Mouse (Mus musculus) retina, postnatal 7 days (tissue): ENCODE measurements around the gene Nln.

ENCODE experiments used
- DNase-seq: peaks from one replicate; pipeline ENCODE4 v3.0.0-alpha.2; 2012; ENCODE audit warnings: low read depth, low spot score

Nln gene

DNA sequence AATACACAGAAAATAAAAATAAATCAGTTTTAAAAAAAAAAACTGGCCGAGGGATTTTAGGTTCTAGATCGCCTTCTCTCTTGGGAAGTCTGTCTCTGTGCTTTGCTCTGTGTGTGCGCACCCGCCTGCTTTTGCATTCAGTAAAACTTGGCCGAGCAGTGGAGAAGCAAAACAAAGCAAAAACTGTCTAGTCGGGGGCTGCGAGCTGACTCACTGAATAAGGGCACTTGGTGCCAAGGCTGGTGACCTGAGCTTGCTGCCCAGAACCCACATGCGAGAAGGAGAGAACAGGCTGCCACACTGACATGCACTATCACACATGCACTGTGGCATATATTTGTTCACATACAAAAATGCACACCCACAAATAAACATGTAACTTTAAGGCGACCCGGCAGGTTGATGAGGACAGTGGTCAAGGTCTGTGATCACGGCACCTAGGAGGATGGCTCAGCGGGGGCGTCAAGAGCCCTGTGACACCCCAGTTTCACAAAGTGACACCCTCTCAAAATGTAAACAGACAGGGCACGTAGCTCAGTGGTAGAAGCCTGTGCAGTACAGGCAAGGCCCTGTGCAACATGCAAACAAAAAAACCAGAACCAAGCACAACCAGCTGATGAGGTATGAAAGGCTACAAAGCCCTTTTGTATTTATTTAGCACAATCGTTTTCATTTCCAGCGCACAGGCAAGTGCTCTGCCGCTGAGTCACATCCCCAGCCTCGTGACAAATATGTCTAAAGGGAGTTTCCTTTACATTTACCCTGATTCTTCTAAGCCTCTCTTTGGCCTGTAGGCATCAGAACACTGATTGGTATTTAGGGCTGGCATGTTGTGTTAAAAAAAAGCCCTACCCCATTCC lies 93.9 kb downstream of the Nln start:
- DNase-seq = no peak

DNA sequence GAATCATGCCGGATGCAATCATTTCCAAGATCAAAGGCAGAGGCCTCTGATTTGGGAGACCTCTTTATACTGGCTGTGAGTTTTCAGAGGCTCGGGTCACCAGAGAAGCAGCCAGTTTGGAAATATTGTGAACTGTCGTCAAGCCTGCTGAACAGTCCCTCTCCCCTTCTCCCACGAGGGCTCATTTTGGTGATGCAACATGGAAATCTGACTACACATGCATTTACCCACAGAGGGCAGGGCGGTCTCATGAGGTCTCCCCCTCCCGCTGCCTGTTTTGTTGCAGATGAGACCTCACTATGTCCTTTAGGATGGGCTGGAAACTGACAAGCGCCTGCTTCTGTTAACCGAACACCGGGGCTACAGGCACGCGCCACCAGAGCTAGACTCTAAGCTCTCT lies 95.4 kb downstream of the Nln start:
- no peak for DNase-seq

DNA sequence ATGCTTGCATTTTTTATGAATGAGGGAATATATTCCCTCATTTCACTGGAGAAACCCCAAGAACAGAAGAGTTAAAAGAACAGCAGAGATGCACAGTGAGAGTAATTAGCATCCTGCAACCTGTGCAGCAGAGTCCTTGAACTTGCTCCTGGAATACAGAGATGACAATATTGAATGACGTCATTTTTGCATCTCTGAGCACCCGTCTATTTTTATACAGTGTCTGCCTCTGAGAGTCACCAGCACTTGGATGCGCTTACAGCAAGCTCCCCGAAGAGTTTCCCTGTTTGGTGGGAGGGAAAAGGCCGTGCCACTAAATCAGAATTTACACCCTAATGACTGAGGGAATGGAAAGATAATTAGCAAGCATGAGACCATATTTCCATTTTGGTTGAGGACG lies 96.0 kb downstream of the Nln start:
- no peak for DNase-seq

DNA sequence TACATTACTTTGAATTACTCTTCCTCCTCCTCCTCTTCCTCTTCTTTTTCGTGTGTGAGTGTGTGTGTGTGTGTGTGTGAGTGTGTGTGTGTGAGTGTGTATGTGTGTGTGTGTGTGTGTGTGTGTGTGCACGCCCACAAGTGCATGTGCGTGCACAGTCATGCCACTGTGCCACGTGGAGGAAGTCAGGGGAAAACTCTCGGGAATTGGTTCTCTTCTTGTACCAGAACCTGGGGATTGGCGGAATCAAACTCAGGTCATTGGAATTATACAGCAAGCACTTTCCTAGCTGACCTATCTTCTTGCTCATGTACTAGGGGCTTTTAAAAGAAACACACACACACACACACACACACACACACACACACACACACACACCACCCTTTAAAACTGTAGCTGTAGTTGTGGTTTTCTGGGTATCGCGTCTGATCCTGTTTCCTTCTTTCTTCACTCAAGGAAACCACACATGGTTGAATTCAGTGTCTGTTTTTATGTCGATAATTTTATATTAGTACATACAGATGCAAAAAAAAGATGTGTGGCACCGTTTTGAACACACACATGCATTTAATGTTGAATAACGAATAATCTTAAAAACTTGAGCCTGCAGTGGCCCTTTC lies 97.1 kb downstream of the Nln start:
- DNase-seq = no peak

DNA sequence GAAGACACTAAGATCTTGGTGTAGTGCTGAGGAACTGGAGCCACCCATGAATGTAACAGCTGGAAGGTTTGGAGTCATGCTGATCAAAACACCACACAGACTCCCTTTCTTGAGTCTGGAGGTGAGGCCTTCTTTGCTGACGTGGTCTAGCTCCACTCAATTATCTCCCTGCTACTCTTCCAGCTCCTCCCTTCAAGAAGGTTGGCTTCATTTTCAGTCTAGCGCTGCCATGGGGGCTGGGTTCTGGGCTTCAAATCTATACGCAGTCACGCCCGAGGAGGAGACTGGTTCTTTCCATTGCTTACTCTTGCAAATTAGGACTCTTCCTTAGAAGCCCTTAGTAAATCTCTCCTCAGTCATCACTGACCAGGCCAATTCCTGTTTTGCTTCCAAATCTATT lies 98.1 kb downstream of the Nln start:
- no peak for DNase-seq

DNA sequence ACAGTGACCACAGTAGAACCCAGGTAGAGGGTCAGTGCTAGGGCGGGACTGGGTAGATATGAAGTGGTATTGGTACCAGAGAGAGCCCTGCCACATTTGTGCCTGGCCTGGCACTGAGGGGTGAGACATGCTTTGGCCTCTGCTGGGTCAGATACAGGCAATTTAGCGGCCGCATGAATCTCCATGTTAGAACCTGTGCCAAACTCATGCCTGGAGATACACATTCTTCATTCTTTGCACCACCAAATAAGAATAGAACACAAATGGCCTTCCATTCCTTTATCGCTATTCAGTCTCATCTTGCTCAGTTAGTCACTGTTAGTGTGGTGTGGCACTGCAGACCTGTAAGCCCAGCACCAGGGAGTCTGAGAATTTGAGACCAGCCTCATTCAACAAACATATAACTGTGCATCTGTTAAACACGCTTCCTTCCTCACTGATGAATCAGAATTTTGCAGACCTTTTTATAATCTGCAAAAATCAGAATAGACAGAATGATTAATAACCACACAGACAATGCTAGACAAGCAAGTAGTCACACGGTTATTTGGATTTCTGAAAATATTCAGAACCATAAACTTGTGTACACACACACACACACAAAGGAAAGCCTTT lies 104.1 kb downstream of the Nln start:
- no peak for DNase-seq

DNA sequence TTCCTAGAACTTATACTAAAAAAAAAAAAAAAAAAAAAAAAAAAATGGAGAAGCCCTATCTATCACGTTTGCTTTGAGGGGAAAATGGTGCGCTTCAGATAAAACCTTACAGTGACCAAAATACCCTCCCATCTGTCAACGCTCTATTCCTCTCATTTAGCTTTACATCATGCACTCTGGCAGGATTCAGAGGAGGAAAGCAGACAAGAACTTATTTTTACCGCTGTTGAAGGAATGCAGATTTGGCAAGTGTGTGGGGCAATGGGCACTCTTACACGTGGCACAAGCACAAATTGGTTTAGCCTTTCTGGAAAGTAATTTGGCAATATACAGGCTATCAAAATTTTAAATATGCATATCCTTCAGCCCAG lies 115.3 kb downstream of the Nln start:
- no peak for DNase-seq

DNA sequence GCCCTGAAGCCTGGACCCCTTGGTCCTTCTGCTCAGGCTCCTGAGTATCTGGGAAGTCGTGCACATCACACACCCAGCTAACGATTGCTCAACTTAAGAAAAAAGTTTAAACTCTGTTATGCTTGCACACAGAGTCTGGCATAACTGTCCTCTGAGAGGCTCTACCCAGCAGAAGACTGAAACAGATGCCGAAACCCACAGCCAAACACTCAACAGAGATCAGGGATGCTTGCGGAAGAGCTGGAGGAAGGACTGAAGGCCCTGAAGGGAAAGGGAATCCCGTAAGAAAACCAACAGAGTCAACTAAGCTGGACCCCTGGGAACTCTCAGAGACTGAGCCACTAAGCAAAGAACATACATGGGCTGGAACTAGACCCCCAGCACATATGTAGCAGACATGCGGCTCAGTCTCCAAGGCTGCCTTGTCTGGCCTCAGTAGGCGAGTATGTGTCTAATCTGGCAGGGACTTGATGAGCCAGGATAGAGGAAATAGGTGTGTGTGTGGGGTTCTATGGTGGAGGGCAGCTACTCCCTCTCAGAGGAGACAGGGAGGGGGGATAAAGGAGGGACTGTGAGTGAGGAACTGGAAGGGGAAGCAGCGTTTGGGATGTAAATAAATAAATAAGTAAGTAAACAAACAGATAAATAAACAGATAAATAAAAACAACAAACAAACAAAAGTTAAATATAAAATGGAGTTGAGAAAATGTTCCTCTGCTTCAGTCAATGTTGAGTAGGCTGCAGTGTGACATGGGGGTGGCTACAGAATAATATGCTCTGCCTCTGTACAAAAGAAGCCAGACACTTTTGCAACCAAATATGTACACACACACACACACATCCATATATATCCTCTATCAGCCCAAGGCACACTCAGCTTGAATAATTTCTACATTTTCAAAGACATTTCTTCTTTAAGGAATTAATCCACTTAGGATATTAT lies 116.0 kb downstream of the Nln start:
- DNase-seq = no peak

DNA sequence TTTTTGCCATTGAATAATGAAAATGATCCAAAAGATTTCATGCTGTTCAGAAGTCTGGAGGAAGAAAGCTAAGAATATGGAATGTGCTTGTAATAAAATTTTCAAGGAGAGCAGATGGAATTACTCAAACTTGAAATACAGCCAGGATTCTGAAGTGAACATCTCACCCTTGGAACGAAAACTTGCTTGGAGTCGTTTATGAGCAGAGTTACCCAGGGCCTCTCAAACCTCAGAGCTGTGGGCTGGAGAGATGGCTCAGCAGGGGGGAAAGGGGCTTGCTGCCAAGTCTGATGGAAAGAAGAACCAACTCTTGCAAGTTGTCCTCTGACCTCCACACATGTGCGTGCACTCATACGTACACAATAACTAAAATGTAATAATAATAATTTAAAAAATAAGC lies 122.8 kb downstream of the Nln start:
- DNase-seq = no peak

DNA sequence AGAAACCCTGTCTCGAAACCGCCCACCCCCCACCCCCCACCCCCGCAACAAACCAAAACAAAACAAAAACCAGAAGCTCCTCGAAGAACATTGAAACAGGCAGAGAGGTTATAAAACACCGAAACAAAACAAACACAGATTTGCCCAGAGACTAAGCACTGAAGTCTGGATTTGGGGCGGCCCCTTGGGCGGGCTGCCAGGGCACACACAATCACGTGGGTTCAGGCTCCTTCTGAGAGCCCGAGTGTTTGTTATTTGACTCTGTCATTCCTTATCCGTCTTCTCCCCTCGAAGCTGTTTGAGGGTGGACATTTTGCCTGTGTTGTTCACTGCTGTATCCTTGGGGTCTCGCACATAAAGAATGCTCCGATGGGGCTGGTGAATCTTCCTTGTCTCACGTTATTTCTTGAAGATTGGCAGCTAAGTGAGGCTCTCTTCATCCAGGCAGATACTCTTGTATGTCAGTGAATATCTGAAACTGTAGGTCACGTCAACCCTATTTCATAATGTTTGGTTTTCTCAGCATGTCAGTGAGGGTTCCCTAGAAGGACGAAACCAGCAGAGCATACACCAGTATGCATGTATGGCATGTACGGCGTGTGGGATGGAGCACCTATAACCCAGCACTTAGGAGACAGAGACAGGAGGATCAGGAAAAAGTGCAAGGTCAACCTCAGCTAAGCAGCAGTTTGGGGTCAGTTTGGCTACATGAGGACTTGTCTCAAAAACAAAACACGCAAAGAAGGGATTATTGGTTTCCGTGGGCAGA lies 123.7 kb downstream of the Nln start:
- DNase-seq = no peak

DNA sequence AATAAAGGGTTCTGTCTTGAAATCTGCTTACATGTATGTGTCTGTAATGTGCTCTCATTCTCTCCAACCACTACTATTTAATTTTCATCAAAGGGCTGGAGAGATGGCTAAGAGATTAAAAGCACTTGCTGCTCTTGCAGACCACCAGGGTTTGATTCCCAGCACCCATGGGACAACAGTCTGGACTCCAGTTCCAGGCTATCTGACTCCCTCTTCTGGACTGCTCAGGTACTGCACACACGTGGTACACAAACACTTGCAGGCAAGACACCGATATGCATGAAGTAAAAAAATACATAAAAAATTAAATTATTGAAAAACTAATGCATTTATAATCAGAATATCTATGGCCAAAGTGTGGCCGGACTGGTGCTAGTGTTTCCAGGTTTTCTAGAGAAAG lies 127.0 kb downstream of the Nln start:
- DNase-seq = no peak

DNA sequence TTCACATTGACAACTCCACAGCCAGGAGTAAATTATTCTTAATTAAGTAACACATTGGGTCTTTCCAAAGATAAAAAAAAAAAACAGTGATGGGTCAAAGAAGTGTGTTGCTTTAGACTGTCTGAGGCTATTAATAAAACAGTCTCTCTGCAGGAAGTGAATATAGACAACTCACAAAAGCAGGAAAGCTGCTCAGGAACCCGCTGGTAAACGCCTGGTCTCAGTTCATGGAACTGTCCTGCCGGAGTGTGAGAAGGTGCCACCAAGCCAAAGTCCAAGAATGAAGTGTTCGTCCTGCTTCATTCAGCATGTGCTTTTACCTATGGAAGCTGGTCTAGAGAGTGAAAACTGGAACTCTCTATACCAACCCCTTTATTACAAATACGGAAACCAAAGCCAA lies 129.0 kb downstream of the Nln start:
- DNase-seq = no peak

DNA sequence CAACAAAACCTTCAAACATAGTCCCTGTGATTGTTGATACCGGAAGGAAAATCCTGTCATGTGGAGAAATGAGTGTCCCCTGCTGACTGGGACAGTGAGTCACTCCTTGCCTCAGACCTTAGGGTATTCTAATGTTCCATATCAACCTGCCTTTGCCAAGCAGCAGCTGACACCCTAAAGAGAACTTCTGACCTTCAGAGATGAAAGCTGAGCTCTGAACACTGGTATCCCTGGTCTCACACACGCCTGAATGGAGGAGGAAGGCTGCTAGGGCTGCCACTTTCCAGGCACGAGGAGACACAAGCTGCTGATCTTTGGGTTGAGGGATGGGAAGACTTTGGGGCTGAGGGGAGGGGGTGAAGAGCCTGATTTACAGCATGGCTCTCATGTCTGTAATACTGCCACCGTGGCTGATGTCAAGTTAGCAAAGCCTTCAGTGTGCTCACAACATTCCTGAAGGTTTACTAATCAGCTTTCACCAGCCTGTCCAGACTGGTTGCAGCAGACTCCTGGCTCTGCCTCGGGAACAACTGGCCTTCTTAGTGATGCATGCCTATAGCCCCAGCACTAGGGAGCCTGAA lies 131.0 kb downstream of the Nln start:
- DNase-seq = no peak

DNA sequence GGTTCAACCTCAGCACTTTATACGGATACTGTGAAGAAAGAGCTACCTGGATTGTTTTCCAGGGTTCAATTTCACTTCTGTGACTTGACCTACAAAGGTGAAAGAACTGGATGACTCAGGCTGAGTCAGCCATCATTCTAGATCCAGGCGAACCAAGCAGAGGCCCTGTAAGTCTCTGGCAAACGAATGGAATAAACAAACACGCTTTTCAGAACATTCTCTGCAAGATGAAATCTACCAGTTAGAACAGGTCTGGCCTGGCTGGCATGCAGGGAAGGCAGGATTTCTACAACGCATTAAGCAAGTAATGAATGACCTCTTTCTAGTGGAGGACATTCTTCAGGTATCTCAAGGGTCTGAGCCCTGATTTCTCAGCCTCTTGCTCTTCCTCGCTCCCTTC lies 131.6 kb downstream of the Nln start:
- DNase-seq = no peak

DNA sequence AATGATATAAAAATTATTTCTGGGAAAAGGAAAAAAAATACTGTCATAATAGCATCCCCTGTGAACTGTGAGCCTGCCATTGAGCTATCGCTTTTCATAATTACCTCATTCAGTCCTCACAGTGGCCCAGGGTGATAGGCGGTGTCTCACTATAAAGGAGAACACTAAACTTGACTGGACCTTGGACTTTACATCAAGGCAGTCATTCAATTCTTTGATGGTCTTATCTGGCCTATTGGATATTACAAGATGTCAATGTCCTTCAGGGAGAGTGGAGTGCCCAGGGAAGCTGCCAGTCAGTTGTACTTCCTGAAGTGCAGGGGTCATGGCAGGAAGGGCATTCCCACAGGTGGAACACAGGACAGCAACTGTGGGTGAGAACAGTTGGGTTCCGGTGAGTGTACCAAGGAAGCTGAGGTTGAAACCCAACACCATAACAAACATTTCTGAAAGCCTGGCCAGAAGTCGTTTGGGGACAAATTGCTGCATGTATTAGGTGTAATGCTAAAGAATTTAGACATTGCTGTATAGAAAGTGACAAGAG lies 133.2 kb downstream of the Nln start:
- no peak for DNase-seq

DNA sequence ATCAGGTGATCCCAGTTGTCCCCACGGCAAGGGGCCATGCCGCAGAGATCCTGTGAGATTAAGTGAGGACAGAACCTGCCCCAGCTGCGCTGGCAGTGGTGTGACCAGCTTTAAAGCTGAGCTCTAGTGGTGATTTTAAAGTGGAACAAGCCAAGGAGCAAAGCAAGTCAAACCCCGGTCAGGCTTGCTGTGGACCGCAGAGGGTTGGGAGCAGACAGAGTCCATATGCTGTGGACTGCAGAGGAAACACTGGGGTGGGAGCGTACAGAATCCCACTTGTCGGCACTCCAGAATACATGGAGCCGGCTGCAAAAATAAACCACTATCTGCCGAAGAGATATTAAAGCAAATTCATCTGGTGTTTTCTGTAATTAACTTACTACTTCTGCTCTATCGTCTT lies 134.3 kb downstream of the Nln start:
- DNase-seq = no peak

DNA sequence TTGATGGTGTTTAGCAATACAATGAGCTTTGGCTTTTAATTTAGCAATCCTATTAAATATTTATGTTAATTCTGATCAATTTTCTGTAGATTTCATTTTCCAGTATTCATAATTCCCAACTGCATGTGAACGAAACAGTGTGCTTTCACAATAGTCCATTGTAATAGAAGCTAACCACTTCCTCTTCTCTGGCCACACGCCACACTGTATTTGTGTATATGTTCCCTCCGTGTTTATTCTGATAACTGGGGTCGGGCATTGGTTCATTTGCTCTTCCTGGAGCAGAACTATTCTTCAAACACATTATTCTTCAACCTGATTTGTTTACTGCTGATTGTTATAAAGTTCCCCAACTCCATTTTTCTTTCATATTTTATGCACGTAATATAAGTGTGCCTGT lies 135.4 kb downstream of the Nln start:
- DNase-seq = no peak
